Mouse (Mus musculus) midbrain, embryonic 12.5 days (tissue): ENCODE data around the gene Mcf2l. TPM values are rescaled to one million over a fixed set of nuclear protein-coding genes. Genes with fewer than 3 reads are reported as not detected.

ENCODE experiments used
- ATAC-seq: fragments of 200-750 bp; cut with Nextera tagmentation; 2 replicates; pipeline ENCODE4 v1.8.0; 2017; ENCODE audit warnings: low read depth, moderate TSS enrichment, moderate library complexity; ENCODE audit not compliant: low FRiP score
- H3K27ac ChIP-seq: fragments of 300-500 bp; sonication (generic); replicated peaks from 2 replicates; pipeline ENCODE4 v1.5.1; 2016; ENCODE audit warnings: mild to moderate bottlenecking
- H3K27me3 ChIP-seq: fragments of 300-500 bp; sonication (generic); 2 replicates; pipeline ENCODE4 v1.6.1; 2016; ENCODE audit warnings: mild to moderate bottlenecking
- H3K36me3 ChIP-seq: fragments of 300-500 bp; sonication (generic); 2 replicates; pipeline ENCODE4 v1.6.1; 2016
- H3K4me1 ChIP-seq: fragments of 300-500 bp; sonication (generic); 2 replicates; pipeline ENCODE4 v1.6.1; 2016
- H3K4me2 ChIP-seq: fragments of 300-500 bp; sonication (generic); replicated peaks from 2 replicates; pipeline ENCODE4 v1.6.1; 2016; ENCODE audit warnings: mild to moderate bottlenecking, moderate library complexity
- H3K4me3 ChIP-seq: fragments of 300-500 bp; sonication (generic); 2 replicates; pipeline ENCODE4 v1.5.1; 2016; ENCODE audit warnings: mild to moderate bottlenecking
- H3K9ac ChIP-seq: fragments of 300-500 bp; sonication (generic); replicated peaks from 2 replicates; pipeline ENCODE4 v1.6.1; 2016; ENCODE audit warnings: mild to moderate bottlenecking, moderate library complexity
- H3K9me3 ChIP-seq: fragments of 300-500 bp; sonication (generic); 2 replicates; pipeline ENCODE4 v1.6.1; 2016; ENCODE audit warnings: mild to moderate bottlenecking
- WGBS: fragments of 180-500 bp; shearing (Covaris S2); methylation state at CpG from one replicate; pipeline ENCODE4 v1.1.7; 2016; 5-methylcytosine and 5-hydroxymethylcytosine counted together
- polyA plus RNA-seq: library from polyadenylated mRNA; unstranded; fragments of >200 nt; fragmentation: Nextera tagmentation; extraction: Ambion mirVana; gene quantifications from 2 replicates; pipeline ENCODE4 v1.2.1, GENCODE M21; 2016

The Mcf2l gene
- polyA plus RNA-seq, 1 experiment from 2014 or later, result 97.8 TPM

GRCm38 (mm10) chr8:12987571-12987970, 114.0 kb downstream of the Mcf2l start:
- no peaks in the 10 kb centered on the region for H3K4me1 ChIP-seq
- no peak overlapping the region for H3K4me2 ChIP-seq
- H3K9ac ChIP-seq, result no peak overlapping the region
- ATAC-seq, result no peak
- no peaks in the 10 kb centered on the region for H3K27me3 ChIP-seq
- H3K9me3 ChIP-seq, result no peaks in the 10 kb centered on the region
- no peak overlapping the region for H3K27ac ChIP-seq
- peaks cover 55% of the 10 kb centered on the region for H3K36me3 ChIP-seq
- WGBS, result 77% methylated on average over 8 of the region's 8 CpGs
- H3K4me3 ChIP-seq, result no peak overlapping the region

- Histone ChIP-seq H3K27ac (no peak overlapping the region), H3K36me3 (peaks cover 52% of the 10 kb centered on the region), H3K9ac (no peak overlapping the region), H3K4me2 (no peak overlapping the region), H3K9me3 (no peaks in the 10 kb centered on the region), H3K4me1 (no peaks in the 10 kb centered on the region), H3K27me3 (no peaks in the 10 kb centered on the region), H3K4me3 (no peak overlapping the region)
- no peak for ATAC-seq
- 83% methylated on average over 13 of the region's 13 CpGs for WGBS
Observed at GRCm38 (mm10) chr8:12988722-12989430, 115.3 kb downstream of the Mcf2l start.

DNA sequence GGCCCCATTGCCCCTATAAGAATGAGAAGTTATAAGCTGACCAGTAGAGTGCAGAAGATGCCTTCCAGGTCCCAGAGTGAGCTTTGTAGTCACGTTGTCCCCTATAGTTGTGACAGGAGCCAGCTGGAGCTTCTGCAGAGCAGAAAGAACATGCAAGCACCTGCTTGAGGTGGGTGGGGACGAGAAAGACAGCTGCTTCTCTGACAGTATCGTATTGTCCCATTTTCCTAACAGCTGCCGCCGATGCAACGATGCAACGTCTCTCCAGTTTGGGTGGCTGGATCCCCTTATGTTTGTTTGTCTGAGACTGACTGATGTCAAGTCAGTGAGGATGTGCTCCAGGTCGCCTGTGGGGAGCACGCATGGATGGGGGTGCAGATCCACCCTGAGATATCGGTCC, 117.8 kb downstream of the Mcf2l start:
- WGBS, result 94% methylated on average over 10 of the region's 10 CpGs
- Histone ChIP-seq H3K9ac (no peak overlapping the region), H3K9me3 (no peaks in the 10 kb centered on the region), H3K4me1 (no peaks in the 10 kb centered on the region), H3K36me3 (peaks cover 38% of the 10 kb centered on the region), H3K4me2 (no peak overlapping the region), H3K4me3 (no peak overlapping the region), H3K27me3 (no peaks in the 10 kb centered on the region), H3K27ac (no peak overlapping the region)
- ATAC-seq, result no peak

- WGBS, result 79% methylated on average over 5 of the region's 5 CpGs
- no peak overlapping the region for H3K4me2 ChIP-seq
- H3K36me3 ChIP-seq, result peaks cover 53% of the 10 kb centered on the region
- H3K4me1 ChIP-seq, result no peaks in the 10 kb centered on the region
- H3K9ac ChIP-seq, result no peak overlapping the region
- H3K27ac ChIP-seq, result no peak overlapping the region
- H3K27me3 ChIP-seq, result no peaks in the 10 kb centered on the region
- no peak overlapping the region for H3K4me3 ChIP-seq
- ATAC-seq, result no peak
- no peaks in the 10 kb centered on the region for H3K9me3 ChIP-seq
Observed at GRCm38 (mm10) chr8:12994468-12994867, 120.9 kb downstream of the Mcf2l start.

DNA sequence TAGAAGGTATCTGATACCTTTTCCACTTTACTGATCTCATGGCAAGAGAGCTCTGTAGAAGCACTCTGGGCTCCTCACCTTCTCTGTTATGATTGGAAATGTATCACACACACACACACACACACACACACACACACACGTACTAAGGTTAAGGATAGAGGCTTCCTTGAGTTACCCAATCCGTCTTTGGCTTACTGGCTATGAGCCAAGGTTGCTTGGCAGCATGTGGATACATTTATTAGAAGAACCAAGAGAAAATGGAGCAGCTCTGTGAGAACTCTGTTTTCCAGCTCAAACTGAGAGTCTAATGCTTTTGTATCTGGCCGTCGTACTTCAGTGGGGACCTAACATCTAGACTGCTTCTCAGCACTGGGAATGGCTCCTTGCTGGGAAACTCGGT, 121.9 kb downstream of the Mcf2l start:
- no peaks in the 10 kb centered on the region for H3K9me3 ChIP-seq
- WGBS, result 80% methylated on average over 5 of the region's 5 CpGs
- no peaks in the 10 kb centered on the region for H3K4me1 ChIP-seq
- no peak overlapping the region for H3K4me3 ChIP-seq
- peaks cover 58% of the 10 kb centered on the region for H3K36me3 ChIP-seq
- H3K4me2 ChIP-seq, result no peak overlapping the region
- H3K27me3 ChIP-seq, result no peaks in the 10 kb centered on the region
- no peak overlapping the region for H3K27ac ChIP-seq
- no peak for ATAC-seq
- no peak overlapping the region for H3K9ac ChIP-seq

- Histone ChIP-seq H3K4me3 (no peak overlapping the region), H3K27me3 (no peaks in the 10 kb centered on the region), H3K36me3 (peaks cover 60% of the 10 kb centered on the region), H3K9ac (no peak overlapping the region), H3K9me3 (no peaks in the 10 kb centered on the region), H3K27ac (no peak overlapping the region), H3K4me2 (no peak overlapping the region), H3K4me1 (no peaks in the 10 kb centered on the region)
- WGBS, result 78% methylated on average over 8 of the region's 8 CpGs
- ATAC-seq, result no peak
Observed at GRCm38 (mm10) chr8:12996831-12997275, 123.2 kb downstream of the Mcf2l start.

GRCm38 (mm10) chr8:12998331-12998730, 124.7 kb downstream of the Mcf2l start:
- H3K9me3 ChIP-seq, result no peaks in the 10 kb centered on the region
- H3K4me3 ChIP-seq, result no peak overlapping the region
- H3K4me1 ChIP-seq, result no peaks in the 10 kb centered on the region
- no peak overlapping the region for H3K27ac ChIP-seq
- H3K27me3 ChIP-seq, result no peaks in the 10 kb centered on the region
- no peak overlapping the region for H3K9ac ChIP-seq
- peaks cover 74% of the 10 kb centered on the region for H3K36me3 ChIP-seq
- H3K4me2 ChIP-seq, result no peak overlapping the region
- 88% methylated on average over 7 of the region's 8 CpGs for WGBS
- no peak for ATAC-seq

DNA sequence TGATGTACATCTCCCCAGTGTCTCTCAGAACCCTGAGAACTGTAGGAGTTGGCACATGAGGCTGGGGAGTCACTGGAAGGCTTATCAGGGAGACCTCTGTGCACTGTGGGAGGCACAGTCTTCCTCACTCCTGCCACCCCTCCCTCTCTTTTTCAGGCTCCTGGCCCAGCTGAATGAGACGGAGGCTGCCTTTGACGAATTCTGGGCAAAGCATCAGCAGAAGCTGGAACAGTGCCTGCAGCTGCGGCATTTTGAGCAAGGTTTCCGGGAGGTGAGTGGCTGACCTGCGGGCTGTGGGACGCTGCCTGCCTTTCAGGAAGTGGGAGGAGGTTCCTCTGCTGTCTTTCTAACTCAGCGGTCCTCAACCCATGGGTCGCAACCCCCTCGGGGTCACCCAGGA, 126.2 kb downstream of the Mcf2l start:
- no peak for ATAC-seq
- 88% methylated on average over 9 of the region's 9 CpGs for WGBS

GRCm38 (mm10) chr8:13007458-13007857, 133.9 kb downstream of the Mcf2l start:
- 86% methylated on average over 4 of the region's 4 CpGs for WGBS
- no peaks in the 10 kb centered on the region for H3K4me1 ChIP-seq
- H3K4me2 ChIP-seq, result no peak overlapping the region
- no peak for ATAC-seq
- peaks cover 98% of the 10 kb centered on the region for H3K36me3 ChIP-seq
- no peaks in the 10 kb centered on the region for H3K9me3 ChIP-seq
- H3K9ac ChIP-seq, result no peak overlapping the region
- H3K27me3 ChIP-seq, result no peaks in the 10 kb centered on the region
- H3K4me3 ChIP-seq, result no peak overlapping the region
- no peak overlapping the region for H3K27ac ChIP-seq

More for the DNA sequence above, 126.2 kb downstream of the Mcf2l start:
- Histone ChIP-seq H3K9ac (no peak overlapping the region), H3K4me2 (no peak overlapping the region), H3K36me3 (peaks cover 88% of the 10 kb centered on the region), H3K9me3 (no peaks in the 10 kb centered on the region), H3K4me3 (no peak overlapping the region), H3K4me1 (no peaks in the 10 kb centered on the region), H3K27ac (no peak overlapping the region), H3K27me3 (no peaks in the 10 kb centered on the region)

GRCm38 (mm10) chr8:13010313-13010712, 136.7 kb downstream of the Mcf2l start:
- no peaks in the 10 kb centered on the region for H3K9me3 ChIP-seq
- H3K36me3 ChIP-seq, result peaks cover 98% of the 10 kb centered on the region
- WGBS, result 66% methylated on average over 4 of the region's 4 CpGs
- no peak overlapping the region for H3K9ac ChIP-seq
- H3K4me2 ChIP-seq, result no peak overlapping the region
- ATAC-seq, result no peak
- no peak overlapping the region for H3K27ac ChIP-seq
- H3K4me3 ChIP-seq, result no peak overlapping the region
- no peaks in the 10 kb centered on the region for H3K4me1 ChIP-seq
- H3K27me3 ChIP-seq, result no peaks in the 10 kb centered on the region

DNA sequence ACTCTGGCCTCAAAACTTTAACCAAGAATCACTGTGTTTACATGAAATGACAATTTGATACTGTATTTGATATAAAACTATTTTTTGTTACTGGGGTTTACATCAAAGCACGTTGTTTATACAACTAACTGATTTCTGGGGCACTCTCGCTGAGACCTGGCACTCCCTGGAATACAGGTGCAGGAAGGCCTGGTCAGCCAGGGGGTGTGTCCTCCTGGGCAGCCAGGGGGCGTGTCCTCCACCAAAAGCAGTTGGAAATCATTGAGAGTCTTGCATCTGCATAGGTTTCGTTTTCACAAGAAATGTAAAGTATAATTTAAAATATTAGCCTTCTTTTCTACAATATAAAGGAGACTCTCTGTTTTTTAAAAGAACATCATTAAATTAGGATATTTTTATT, 146.0 kb downstream of the Mcf2l start:
- no peak overlapping the region for H3K4me3 ChIP-seq
- no peaks in the 10 kb centered on the region for H3K27me3 ChIP-seq
- H3K36me3 ChIP-seq, result peaks cover 59% of the 10 kb centered on the region
- H3K9me3 ChIP-seq, result no peaks in the 10 kb centered on the region
- ATAC-seq, result no peak
- H3K9ac ChIP-seq, result no peak overlapping the region
- no peak overlapping the region for H3K27ac ChIP-seq
- no peak overlapping the region for H3K4me2 ChIP-seq
- no peaks in the 10 kb centered on the region for H3K4me1 ChIP-seq
- WGBS, result 69% methylated on average over 4 of the region's 4 CpGs

GRCm38 (mm10) chr8:13021830-13022229, 148.2 kb downstream of the Mcf2l start:
- Histone ChIP-seq H3K4me1 (no peaks in the 10 kb centered on the region), H3K9ac (no peak overlapping the region), H3K27ac (no peak overlapping the region), H3K36me3 (peaks cover 41% of the 10 kb centered on the region), H3K4me3 (no peak overlapping the region), H3K4me2 (no peak overlapping the region), H3K9me3 (no peaks in the 10 kb centered on the region), H3K27me3 (no peaks in the 10 kb centered on the region)
- no peak for ATAC-seq
- 92% methylated on average over 8 of the region's 8 CpGs for WGBS
